Mouse (Mus musculus) cerebellum, adult 9-10 months (tissue): ENCODE results near the gene Lemd1.

Experiments
- DNase-seq: peaks from one replicate; pipeline ENCODE4 v3.0.0; 2022

Gene Lemd1

GRCm38 (mm10) chr1:132295506-132295905, 104.3 kb downstream of the Lemd1 start:
- no peak for DNase-seq

GRCm38 (mm10) chr1:132296051-132296450, 104.8 kb downstream of the Lemd1 start:
- no peak for DNase-seq

GRCm38 (mm10) chr1:132298425-132298800, 107.2 kb downstream of the Lemd1 start, which contains the start of gene Klhdc8a:
Gene Klhdc8a, plus strand, starts transcription at chr1:132298626.
- DNase-seq: peak; percentile 73

- DNase-seq: peak; percentile 37
Measured at GRCm38 (mm10) chr1:132298801-132299464, 107.7 kb downstream of the Lemd1 start.

- DNase-seq: peak; percentile 57
Measured at GRCm38 (mm10) chr1:132299744-132300143, 108.5 kb downstream of the Lemd1 start.

- no peak for DNase-seq
Measured at GRCm38 (mm10) chr1:132301242-132301641, 110.0 kb downstream of the Lemd1 start.

- no peak for DNase-seq
Measured at GRCm38 (mm10) chr1:132302341-132302866, 111.2 kb downstream of the Lemd1 start.

GRCm38 (mm10) chr1:132304618-132305214, 113.5 kb downstream of the Lemd1 start:
- DNase-seq: no peak

GRCm38 (mm10) chr1:132306160-132306559, 114.9 kb downstream of the Lemd1 start:
- DNase-seq: peak; percentile 59

GRCm38 (mm10) chr1:132306808-132307207, 115.6 kb downstream of the Lemd1 start:
- DNase-seq: no peak

GRCm38 (mm10) chr1:132307962-132308361, 116.7 kb downstream of the Lemd1 start:
- no peak for DNase-seq

GRCm38 (mm10) chr1:132308674-132309073, 117.4 kb downstream of the Lemd1 start:
- DNase-seq: no peak
